Mouse (Mus musculus): Measurements from ENCODE around the gene Sdc3.

DNA sequence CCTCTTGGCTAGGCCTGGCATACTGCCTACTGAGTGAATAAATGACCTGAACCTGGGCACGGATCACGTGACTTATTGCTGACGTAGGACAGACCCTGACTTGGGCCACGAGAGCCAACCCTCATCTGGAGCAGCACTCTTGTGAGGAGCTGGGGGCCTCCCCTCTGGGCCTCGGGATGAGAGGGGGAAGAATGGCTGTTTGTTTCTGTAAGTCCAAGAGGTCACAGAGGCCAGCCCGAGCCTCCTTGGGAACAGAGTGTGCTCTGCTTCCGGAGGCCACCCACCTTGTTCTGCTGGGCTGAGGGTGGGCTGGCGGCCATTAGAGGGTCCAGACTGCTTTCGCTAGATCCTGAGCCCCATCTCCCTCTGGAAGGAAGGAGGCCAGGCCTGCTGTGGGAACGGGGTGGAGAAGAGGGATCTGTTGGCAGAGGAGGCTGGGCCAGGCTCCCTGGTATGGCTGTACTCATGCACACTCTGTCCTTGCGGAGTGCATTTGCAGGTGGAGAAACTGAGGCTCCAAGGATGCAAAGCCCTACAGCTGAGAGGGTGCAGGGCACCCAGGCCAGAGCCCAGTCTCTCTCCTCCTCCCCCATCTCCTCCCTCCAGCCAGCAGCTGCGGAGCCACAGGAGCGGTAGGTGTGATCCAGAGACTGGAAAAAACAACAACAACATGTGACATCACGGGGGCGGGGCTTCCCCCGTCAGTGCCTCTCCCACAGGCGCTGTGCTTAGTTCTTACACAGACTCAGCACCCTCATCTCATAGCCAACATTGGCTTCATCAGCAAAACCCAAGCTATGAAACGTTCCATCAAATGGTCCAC is 36.7 kb downstream of the Sdc3 start:
- TF ChIP-seq CTCF (IDR thresholded peaks at IDR 0.05) (no peak), EP300 (IDR thresholded peaks at IDR 0.05) (no peak)

Measured in lung, postnatal 0 days (tissue).